Mouse (Mus musculus): ENCODE results near the gene Zc3h10. TPM values are rescaled to one million over a fixed set of nuclear protein-coding genes. Genes with fewer than 3 reads are reported as not detected.

The Zc3h10 gene
- polyA plus RNA-seq, 1 experiment, result 18.7 TPM

- Histone ChIP-seq H3K4me3 (replicated peaks; ENCODE audit: insufficient read depth, low read depth, low read length) (no peak overlapping the region), H3K27ac (ENCODE audit: insufficient read depth, low read length) (no peak overlapping the region), H3K27me3 (ENCODE audit: control insufficient read depth, insufficient read depth, low read length) (no peaks in the 10 kb centered on the region), H3K4me1 (ENCODE audit: control insufficient read depth, insufficient read depth, low read length) (peaks cover 4% of the 10 kb centered on the region)
- TF ChIP-seq CTCF (IDR thresholded peaks at IDR 0.05; ENCODE audit: borderline replicate concordance, insufficient read depth, low read depth, low read length) (no peak), POLR2A (IDR thresholded peaks at IDR 0.05; ENCODE audit: borderline replicate concordance, insufficient read depth, low read length) (no peak)
- DNase-seq, result peak in 1 of 2 experiments; percentile 31
- WGBS, result 35% methylated on average over 6 of the region's 6 CpGs
These were observed 50.3 kb downstream of the Zc3h10 start for GRCm38 (mm10) chr10:128497134-128497737.

- Histone ChIP-seq H3K27me3 (ENCODE audit: control insufficient read depth, insufficient read depth, low read length) (no peaks in the 10 kb centered on the region), H3K27ac (ENCODE audit: insufficient read depth, low read length) (no peak overlapping the region), H3K4me3 (replicated peaks; ENCODE audit: insufficient read depth, low read depth, low read length) (no peak overlapping the region), H3K4me1 (ENCODE audit: control insufficient read depth, insufficient read depth, low read length) (peaks cover 8% of the 10 kb centered on the region; the same call in 1 of the 2 replicates)
- no peak for TF ChIP-seq CTCF (IDR thresholded peaks at IDR 0.05; ENCODE audit: borderline replicate concordance, insufficient read depth, low read depth, low read length)
- TF ChIP-seq POLR2A (IDR thresholded peaks at IDR 0.05; ENCODE audit: borderline replicate concordance, insufficient read depth, low read length), result no peak
- 31% methylated on average over 6 of the region's 6 CpGs for WGBS
- DNase-seq, result no peak
These were observed 51.0 kb downstream of the Zc3h10 start for GRCm38 (mm10) chr10:128496509-128497077.

- Histone ChIP-seq H3K4me1 (ENCODE audit: control insufficient read depth, insufficient read depth, low read length) (peaks cover 15% of the 10 kb centered on the region), H3K27me3 (ENCODE audit: control insufficient read depth, insufficient read depth, low read length) (no peaks in the 10 kb centered on the region), H3K27ac (ENCODE audit: insufficient read depth, low read length) (no peak overlapping the region), H3K4me3 (replicated peaks; ENCODE audit: insufficient read depth, low read depth, low read length) (no peak overlapping the region)
- WGBS, result 77% methylated on average over 4 of the region's 4 CpGs
- TF ChIP-seq POLR2A (IDR thresholded peaks at IDR 0.05; ENCODE audit: borderline replicate concordance, insufficient read depth, low read length), result no peak
- TF ChIP-seq CTCF (IDR thresholded peaks at IDR 0.05; ENCODE audit: borderline replicate concordance, insufficient read depth, low read depth, low read length), result no peak
- DNase-seq, result no peak
These were observed 51.7 kb downstream of the Zc3h10 start for GRCm38 (mm10) chr10:128495903-128496302.

- DNase-seq, result no peak
- no peak for TF ChIP-seq POLR2A (IDR thresholded peaks at IDR 0.05; ENCODE audit: borderline replicate concordance, insufficient read depth, low read length)
- TF ChIP-seq CTCF (IDR thresholded peaks at IDR 0.05; ENCODE audit: borderline replicate concordance, insufficient read depth, low read depth, low read length), result no peak
- Histone ChIP-seq H3K27ac (ENCODE audit: insufficient read depth, low read length) (peak overlapping the region; percentile 94), H3K4me3 (replicated peaks; ENCODE audit: insufficient read depth, low read depth, low read length) (peak overlapping the region; percentile 98), H3K4me1 (ENCODE audit: control insufficient read depth, insufficient read depth, low read length) (peaks cover 17% of the 10 kb centered on the region), H3K27me3 (ENCODE audit: control insufficient read depth, insufficient read depth, low read length) (no peaks in the 10 kb centered on the region)
- 21% methylated on average over 2 of the region's 2 CpGs for WGBS
These were observed 52.3 kb downstream of the Zc3h10 start for GRCm38 (mm10) chr10:128495270-128495669.

GRCm38 (mm10) chr10:128494667-128495245 lies 52.8 kb downstream of the Zc3h10 start:
- H3K4me3 ChIP-seq (replicated peaks; ENCODE audit: insufficient read depth, low read depth, low read length), result peak overlapping the region; percentile 98
- 23% methylated on average over 11 of the region's 11 CpGs for WGBS
- H3K4me1 ChIP-seq (ENCODE audit: control insufficient read depth, insufficient read depth, low read length), result peaks cover 20% of the 10 kb centered on the region
- TF ChIP-seq POLR2A (IDR thresholded peaks at IDR 0.05; ENCODE audit: borderline replicate concordance, insufficient read depth, low read length) (no peak), CTCF (IDR thresholded peaks at IDR 0.05; ENCODE audit: borderline replicate concordance, insufficient read depth, low read depth, low read length) (0 out of 2 replicates have a peak, but pooled peaks have one; percentile 2)
- H3K27me3 ChIP-seq (ENCODE audit: control insufficient read depth, insufficient read depth, low read length), result no peaks in the 10 kb centered on the region
- H3K27ac ChIP-seq (ENCODE audit: insufficient read depth, low read length), result peak overlapping the region; percentile 94
- no peak for DNase-seq

GRCm38 (mm10) chr10:128493695-128494666 lies 53.6 kb downstream of the Zc3h10 start, which contains the start of gene Myl6:
TSS of gene Myl6 (minus strand) at chr10:128494145.
- H3K27me3 ChIP-seq (ENCODE audit: control insufficient read depth, insufficient read depth, low read length), result no peaks in the 10 kb centered on the region
- peak; percentile 98 to 99 for DNase-seq
- peak within 1 kb of the TSS; percentile 94 for H3K27ac ChIP-seq (ENCODE audit: insufficient read depth, low read length)
- under 1% methylated on average over 45 of the region's 45 CpGs for WGBS
- H3K4me1 ChIP-seq (ENCODE audit: control insufficient read depth, insufficient read depth, low read length), result peaks cover 23% of the 10 kb centered on the region
- TF ChIP-seq CTCF (IDR thresholded peaks at IDR 0.05; ENCODE audit: borderline replicate concordance, insufficient read depth, low read depth, low read length) (peak; percentile 66), POLR2A (IDR thresholded peaks at IDR 0.05; ENCODE audit: borderline replicate concordance, insufficient read depth, low read length) (peak; percentile 99)
- H3K4me3 ChIP-seq (replicated peaks; ENCODE audit: insufficient read depth, low read depth, low read length), result peak within 1 kb of the TSS; percentile 98

GRCm38 (mm10) chr10:128493319-128493694 lies 54.3 kb downstream of the Zc3h10 start:
- H3K27me3 ChIP-seq (ENCODE audit: control insufficient read depth, insufficient read depth, low read length), result no peaks in the 10 kb centered on the region
- peaks cover 26% of the 10 kb centered on the region for H3K4me1 ChIP-seq (ENCODE audit: control insufficient read depth, insufficient read depth, low read length)
- DNase-seq, result no peak
- no peak for TF ChIP-seq CTCF (IDR thresholded peaks at IDR 0.05; ENCODE audit: borderline replicate concordance, insufficient read depth, low read depth, low read length)
- TF ChIP-seq POLR2A (IDR thresholded peaks at IDR 0.05; ENCODE audit: borderline replicate concordance, insufficient read depth, low read length), result no peak
- H3K4me3 ChIP-seq (replicated peaks; ENCODE audit: insufficient read depth, low read depth, low read length), result peak overlapping the region; percentile 98
- WGBS, result under 1% methylated on average over 12 of the region's 12 CpGs
- peak overlapping the region; percentile 83 for H3K27ac ChIP-seq (ENCODE audit: insufficient read depth, low read length)

Measured in cerebellum, adult 2 months (tissue).